Mouse (Mus musculus) cerebellum, adult 8-10 months (tissue): ENCODE measurements around the gene Fam110c.
"Not testable (repeated sequence)": the region's sequence is repeated elsewhere in the genome, so short reads cannot be mapped to it uniquely, and the experiment has no call there.

ENCODE experiments used
- DNase-seq: peaks from one replicate; pipeline ENCODE4 v3.0.0; 2022

Fam110c gene

DNA sequence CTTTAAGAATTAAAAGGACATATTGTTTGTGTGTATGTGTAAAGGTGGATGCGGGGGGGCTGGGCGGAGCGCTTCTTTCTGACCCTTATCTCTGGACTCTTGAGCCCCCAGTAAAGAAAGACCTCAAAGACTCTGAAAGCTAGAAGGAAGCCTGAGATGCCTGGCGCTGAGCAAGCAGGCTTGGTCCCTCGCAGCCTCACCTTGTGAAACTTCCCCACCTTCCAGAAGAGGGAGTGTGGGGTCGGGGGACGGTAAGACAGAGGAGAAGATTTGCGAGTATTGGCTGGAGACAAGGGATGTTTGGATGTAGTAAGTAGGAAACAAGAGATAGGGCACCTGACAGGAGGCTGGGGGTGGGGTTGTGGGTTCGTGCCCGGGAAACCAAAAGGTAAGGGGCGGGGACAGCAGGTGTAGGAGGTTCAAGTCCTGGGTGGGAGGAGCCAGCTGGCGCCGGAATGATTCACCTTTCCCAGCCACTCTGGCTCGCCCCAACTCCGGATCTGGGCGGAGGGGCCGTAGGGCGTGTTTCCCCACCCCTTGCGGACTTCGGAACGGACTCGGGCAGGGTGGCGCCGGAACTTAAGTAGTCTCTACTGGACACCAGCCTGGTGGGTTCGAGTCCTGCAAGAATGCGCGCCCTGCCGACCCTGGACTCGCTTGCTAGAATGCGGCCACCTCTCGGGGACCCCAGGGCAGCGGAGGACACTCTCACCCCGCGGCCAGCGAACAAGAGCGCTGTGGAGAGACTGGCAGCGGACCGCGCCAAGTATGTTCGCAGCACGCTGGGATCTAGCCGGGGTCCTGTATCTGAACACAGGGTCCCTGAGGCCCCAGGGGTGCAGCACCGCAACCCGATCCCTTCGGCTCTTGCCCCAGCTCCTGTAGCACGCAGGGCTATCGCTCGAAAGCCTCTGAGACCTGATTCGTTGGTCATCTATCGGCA, at the start of gene Fam110c:
Gene Fam110c (plus strand): TSS at position 450 of the 943 bp plus-strand sequence.
- DNase-seq = no peak

DNA sequence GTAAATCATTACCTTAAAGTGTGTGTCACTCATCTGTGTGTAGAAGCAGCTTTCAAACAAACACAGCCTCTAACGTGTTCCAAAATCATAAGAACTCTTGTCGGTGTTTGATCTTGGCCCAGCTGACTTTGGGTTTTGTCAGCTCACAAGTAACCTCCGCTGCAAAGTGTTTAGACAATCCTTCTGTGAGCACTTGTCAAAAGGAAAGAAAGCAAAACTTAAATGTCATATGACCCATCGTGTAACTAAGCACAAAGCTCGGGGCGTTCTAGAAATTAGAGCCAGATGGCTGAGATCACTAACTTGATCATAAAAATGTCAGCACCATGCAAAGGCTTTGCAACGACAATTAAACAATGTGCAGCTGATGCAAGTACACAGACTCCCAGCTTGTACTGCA, 47.2 kb upstream of the Fam110c start:
- no peak for DNase-seq

DNA sequence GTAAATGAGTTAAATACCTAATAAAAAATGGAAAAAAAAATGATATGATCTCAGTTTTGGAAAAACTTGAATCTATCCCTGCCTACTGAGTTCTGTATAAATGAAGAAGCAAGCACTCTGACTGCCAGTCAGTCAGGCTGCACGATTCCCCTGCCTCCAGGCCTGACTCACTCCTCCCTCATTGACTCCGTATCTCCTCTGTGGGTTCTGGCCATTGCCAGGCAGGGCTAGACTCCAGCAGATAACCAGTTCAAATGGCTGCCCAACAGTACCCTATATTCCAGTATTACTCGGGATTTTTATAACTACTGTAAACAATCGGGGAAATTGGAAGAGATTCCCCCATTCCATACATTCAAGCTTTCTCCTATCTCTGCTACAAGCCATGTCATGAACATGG, 21.6 kb upstream of the Fam110c start:
- no peak for DNase-seq

DNA sequence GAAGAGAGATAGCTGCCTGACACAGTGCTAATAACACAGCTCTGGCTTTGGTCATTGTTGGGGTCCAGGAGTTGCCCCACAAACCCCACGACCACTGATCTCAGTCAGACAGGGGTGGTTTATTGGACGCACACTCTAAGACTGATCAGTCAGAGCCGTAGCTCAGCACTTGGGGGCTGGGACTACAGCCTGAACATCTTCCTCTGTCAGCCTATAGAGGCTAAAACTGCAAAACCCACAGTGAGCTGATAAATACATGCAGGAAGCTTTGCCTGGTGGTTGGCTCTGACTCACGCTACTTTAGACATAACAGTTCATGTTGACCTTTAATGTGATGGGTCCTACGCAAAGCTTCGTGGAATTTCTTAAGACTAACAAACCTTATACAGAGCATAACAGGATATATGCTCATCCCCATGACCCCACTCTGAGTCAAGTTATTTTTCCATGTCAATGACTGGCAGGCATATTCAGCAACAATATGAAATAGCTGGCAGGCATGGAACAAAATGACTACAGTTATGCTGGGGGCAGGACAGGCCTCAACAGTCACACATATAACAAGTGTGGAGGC, 17.3 kb upstream of the Fam110c start:
- DNase-seq = no peak

DNA sequence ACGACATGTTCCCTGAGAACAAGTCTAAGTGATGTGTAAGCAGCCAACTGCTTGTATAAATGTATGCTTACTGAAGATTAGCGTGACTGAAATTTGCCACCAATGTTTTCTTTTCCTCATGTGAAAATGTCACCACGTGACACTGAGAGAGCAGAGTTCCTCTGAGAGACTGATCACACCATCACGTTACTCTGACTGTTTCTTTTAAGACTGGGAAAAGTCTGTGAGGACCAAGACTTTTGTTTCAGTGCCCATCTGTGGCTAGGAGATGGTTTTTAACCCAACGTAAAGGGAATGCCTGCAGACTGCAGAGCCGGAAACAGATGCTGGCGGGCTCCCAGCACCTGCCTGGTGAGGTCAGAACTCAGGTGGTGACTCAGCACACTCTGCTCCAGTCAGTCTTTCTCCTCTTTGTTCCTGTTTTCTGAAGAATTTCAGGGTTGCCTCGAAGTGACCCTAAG, 14.2 kb upstream of the Fam110c start:
- no peak for DNase-seq

DNA sequence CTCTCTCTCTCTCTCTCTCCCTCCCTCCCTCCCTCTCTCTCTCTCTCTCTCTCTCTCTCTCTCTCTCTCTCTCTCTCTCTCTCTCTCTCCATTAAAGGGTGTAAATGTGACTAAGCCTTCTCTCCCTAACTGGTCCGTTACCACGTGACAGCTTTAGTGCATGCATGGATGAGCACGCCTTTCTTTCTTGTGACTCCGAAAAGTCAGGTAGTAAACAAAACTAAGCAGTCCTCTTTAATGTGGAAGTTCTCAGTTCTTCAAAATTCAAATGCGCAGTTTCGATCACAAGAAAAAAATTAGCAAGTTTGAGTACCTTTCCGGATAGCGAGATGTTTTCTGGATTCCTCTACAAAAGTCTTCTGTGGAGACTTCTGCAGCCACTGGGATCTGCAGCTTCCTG, 13.4 kb upstream of the Fam110c start:
- DNase-seq = no peak

DNA sequence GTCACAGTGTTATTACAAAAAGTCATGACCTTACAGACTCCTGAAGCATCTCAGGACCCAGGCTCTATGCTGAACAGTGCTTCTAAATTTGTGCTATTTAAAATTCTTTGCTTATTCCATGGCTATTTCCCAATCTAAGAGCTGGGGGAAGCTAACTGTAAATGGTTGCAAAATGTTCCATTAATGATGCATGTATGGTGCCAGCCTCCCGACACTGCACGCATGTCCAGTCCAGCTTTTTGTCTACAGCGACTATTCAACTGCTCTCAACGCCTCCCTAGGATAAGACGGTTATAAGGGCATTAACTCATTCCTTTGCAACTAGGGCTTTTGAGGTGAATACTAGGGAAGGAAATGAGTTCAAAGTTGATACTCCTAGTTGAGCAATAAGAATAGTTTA, 2.4 kb upstream of the Fam110c start:
- DNase-seq = no peak

DNA sequence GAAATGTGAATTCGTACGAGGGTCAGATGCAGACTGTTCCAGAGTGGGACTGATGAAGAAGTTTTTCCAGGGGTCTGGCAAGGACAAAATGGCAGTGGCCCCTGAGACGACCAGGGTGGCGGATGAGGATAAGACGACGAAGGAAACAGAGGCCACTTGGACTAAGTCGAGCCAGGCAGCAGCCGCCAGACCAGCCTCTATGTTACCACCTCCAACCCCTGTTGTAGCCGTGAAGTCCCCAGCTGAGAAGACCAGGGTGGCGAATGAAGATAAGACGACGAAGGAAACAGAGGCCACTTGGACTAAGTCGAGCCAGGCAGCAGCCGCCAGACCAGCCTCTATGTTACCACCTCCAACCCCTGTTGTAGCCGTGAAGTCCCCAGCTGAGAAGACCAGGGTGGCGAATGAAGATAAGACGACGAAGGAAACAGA, 710 bp downstream of the Fam110c start:
- DNase-seq = not testable (repeated sequence)

DNA sequence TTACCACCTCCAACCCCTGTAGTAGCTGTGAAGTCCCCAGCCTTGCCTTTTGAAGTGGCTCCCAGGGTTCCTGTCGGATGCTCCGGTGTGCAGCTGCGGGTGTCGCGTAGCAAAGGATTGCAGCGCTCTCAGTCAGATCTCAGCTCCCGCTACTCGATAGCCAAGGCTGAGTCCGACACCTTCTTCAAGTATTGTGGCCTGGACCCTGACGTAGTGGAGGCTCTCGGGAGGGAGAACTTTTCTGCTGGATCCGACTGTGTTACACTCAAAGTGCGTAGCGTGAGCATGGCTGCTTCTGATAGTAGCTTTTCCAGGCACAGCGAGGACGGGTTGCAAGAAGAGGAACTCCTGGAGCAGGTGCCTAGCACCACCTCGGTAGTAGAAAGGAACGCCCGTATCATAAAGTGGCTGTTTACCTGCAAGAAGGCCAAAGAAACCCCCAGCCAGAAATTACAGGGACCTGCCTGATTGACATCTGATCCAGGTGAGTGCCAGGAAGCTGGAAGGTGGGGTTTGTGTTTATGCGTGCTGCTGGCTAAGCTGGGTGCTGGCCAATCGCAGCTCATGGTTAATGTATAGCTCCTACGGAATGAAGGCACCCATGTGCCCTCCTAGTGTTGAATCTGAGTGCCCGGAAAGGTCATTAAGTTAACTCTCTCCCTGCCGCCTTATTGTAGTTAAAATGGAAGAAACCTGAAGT, 1.3 kb downstream of the Fam110c start:
- no peak for DNase-seq

DNA sequence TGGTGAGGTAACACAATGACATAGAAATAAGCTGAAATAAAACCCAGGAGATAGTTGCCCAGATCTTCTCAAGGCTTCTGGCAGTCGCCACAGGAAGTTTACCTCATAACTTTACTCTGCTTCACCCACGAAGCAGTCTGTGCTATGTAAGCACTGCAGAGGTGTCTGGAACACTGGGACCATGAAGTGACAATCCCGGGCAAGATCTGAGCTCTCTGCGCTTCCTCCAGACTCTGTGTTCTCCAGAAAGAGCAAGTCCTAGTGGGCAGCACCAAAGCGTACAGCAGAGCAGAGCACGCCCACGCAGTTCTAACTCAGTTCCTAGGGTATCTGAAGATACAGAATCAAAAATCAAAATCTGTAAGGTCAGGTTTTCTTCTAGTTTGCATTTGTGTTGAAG, 3.4 kb downstream of the Fam110c start:
- no peak for DNase-seq

DNA sequence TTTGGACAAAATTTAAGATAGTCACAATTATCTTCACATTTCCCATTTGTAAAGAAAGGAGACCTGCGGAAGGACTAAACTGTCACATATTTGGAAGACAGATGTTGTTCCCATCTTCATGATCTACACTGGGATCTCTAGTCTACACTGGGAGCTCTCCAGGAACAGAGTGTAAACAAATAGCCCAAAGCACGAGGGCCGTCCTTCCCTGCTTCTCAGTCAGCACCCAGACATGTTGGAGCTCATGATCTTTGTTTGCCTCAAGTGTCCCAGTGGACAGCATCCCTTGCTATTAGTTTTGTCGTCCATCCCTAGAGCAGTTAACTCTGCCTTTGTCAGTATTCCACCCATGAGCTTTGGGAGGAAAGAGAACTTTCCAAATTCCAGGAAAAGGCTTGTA, 4.4 kb downstream of the Fam110c start:
- DNase-seq = no peak

DNA sequence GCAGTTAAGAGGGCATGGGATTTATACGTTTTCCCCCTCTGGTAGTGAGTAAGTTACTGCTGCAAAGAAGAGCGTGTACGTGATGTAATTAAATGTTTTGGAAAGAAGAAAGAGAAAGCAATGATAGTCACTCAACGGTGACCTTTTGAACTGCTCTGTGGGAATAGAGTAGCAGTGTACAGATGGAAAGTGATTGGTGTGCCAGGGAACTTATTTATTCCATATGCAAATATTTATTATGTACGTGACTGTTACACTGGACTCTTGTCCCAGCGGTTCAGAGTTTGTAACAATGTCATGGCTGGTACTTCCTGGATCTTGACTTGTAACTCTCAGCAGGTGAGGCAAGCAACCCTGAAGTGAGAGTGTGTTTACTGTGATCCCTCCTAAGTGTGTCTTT, 6.7 kb downstream of the Fam110c start:
- DNase-seq = no peak

DNA sequence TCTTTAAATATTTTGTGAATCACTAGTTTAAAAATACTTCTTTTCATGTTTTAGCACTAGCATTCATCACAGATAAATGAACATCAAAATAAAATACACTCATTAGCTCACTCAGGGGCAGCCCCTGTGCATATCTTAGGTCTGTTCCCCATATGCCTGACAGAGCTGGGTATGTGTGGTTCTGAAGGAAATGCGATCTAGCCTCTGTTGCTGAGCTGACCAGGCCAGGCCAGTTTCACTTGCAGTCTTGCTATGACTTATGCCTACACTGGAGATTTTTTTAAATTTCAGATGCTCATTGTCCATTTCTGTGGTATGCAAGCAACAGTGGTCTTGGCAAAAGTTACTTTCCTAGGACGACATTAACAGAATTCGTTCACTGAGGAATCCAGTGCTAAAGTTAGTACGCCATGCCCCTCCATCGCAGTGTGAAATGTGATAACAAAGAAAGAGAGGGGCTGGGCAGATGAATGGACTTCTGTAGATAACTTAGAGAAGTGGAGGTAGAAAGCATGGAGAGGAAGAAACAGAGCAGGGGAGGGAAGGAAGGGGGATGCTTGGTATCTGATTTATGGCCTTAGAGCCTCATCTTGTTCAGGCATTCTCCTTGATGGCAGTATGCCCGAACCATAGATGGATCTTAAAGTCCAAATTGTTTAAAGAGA, 7.4 kb downstream of the Fam110c start:
- no peak for DNase-seq

DNA sequence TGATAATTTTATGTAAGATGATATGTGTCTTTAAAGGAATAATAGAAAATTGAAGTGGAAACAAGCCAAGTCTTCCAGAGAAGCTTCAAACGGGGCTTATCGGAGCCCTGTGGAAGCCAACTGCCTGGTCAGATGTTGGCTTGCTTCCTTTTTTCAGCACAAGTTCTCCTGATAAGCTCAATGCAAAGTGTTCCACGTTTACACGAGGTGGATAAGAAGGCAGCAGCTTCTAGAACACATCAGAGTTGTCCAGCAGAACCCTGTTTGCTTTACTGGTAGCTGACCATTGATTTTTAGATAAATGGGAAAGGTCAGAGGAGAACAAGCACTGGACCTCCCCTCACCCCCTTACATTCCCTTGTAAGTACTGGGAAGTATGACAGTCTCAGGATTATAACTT, 9.3 kb downstream of the Fam110c start:
- no peak for DNase-seq

DNA sequence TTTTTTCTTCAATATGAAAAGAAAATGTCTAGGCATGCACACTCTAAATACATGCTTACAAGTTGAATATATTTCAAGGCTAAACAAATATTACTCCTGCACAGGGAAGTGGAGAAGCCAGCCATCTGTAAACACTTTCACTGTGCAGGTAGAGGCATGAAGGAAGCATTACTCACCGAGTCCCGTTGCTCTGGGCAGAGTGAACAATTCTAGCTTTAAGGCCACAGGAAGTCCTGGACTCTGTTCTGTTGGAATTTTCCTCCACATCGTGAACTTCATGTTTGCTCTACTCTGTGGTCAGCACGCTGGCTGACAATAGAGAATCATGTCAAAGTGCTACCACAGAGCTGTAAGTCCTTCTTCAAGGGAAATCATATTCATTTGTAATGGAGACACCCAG, 9.7 kb downstream of the Fam110c start:
- DNase-seq = no peak

DNA sequence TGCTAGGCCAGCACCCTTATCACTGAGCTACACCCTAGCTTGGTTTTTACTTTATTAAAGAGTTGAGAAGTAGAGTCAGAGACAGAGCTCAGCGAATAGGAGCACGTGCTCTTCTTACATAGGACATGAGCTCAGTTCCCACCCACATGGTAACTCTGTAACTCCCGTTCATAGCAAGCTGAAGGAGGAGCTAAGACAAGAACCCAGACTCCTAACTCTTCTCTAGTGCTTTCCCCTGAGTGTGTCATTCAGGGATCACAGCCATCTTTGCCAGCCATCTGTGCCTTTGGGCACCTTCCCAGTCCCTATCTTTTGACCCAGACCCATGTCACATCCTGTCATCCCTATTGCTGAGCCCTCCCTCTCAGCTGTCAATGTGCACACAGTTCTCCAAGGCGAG, 13.4 kb downstream of the Fam110c start:
- DNase-seq = no peak

DNA sequence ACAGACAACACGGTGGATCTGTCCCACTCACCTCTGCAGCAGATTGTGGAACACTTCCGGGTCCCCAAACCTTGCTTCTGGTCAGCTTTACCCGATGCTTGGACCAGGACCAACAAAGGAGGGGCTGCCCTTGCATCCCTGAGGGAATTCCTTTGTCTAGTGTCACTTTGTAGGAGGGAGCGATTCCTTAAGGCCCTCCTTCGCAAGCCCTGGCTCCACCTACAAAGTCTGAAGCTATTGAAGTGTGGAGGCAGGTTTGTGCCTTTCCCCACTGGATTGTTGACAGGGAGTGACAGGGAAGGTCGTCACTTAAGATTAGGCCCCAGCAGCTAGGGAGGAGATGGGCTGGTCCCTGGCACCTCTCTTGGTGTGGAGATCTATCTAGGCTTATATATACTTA, 16.7 kb downstream of the Fam110c start:
- DNase-seq = no peak

DNA sequence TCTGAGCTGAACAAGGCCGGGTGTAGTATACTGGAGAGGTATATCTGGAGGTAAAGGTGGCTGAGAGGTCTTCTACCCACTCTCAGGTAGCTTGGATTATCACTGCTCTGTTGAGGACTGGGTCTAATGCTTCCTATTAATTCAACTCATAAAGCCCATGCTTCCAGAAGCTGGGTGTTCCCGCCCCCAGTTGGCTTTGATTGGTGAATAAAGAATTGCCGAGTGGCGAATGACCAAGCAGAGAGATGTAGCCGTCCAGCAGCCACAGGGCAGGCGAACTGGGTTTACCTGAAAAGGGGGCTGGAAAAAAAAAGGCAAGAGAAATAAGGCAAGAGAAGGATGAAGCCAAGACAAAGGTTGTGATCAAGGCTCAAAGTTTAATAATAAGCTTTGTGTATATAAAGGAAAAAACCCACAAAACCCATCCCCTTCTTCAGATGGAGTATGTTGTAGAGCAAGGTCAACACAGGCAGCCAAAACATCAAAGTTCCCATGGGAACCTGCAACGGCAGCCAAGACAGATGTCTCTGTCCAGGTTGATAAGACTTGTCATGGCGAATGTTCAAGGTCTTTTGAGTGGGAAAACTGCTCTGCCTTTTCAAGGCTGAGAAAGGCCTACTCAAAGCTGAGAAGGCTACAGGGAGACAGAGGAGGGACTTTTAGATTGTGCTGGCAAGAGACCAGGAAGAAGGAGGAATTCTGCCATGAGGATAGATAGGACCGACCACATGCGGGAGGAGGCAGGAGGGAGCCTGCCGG, 17.4 kb downstream of the Fam110c start:
- no peak for DNase-seq

DNA sequence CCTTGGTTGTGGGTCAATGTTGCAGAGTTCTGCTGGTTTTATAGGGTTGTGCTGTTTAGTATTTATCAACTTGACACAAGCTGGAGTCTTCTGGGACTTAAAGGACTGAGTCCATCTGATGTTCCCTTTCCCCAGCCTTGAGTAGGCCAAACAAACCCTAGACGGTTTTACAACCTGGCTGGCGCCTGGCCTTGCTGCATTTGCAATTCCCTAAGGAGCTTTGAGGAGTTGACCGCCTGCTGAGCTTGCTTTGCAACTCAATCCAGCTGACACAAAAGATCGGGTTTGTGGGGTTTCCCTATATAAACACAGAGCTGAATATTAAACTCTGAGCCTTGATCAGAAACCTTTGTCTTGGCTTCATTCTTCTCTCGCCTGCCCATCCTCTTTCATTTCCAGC, 18.8 kb downstream of the Fam110c start:
- no peak for DNase-seq

DNA sequence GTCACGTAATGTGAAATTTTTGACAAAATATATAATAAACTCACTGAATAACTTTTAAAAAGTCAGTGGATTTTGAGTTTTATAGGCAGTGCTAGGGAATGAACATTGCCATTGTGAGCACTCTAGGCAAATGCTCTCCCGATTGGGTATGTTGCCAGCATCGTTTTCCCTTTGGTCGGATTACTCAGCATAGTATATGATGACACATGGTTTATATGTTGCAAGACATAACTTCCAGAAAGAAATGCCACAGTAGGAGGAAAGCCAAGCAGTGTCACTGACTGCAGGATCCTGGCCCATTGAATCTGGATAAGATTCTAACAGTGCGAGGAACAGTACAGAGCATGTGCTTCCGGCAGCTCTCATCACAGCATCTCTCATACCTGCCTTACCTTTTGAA, 23.5 kb downstream of the Fam110c start:
- DNase-seq = no peak

DNA sequence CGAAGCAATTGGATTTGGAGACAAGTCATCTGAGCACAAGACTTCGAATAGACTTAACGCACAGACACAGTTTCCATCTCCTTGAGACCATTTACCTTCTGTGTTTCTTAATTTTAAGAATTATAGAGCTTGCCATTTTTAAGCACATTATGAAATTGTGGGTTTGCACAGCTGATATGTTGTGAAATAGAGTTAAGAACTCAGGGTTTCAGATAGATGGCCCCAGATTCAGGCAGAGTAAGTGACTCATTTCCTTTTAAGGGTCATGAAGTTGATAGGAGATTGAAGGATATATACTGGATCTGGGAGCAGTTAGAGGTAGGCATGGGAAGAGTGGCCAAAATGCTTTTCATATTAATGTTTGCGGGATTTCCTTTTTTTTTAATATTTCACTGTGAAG, 27.5 kb downstream of the Fam110c start:
- no peak for DNase-seq

DNA sequence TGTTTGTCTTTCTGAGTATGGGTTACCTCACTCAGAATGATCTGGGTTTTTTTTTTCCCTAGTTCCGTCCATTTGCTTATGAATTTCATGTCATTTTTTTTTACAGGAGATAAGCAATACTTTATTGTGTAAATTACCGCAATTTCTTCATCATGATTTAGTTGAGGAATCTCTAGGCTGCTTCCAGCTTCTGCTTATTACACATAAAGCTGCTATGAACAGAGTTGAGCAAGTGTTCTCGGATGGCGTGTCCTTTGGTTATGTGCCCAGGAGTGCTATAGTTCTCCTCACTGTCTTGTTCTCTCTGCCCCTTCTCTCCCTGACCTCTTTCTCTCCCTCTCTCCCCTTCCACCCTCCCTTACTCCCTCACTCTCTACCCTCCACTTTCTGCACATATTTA, 28.2 kb downstream of the Fam110c start:
- DNase-seq = no peak
